Comparison of ENCODE assay signal across 7 mouse cellular contexts in genomic region chr19:32595131-32595505, GRCm38 (mm10). TPM values are rescaled to one million over a fixed set of nuclear protein-coding genes. Genes with fewer than 3 reads are reported as not detected.
DNase-seq lines count a peak whose midpoint lies in the region; ATAC-seq and TF ChIP-seq lines count a peak whose summit lies in the region.

No protein-coding gene starts in this region.

- peak overlapping the region; percentile 57 for H3K4me3 ChIP-seq in spleen, adult 2 months (ENCODE audit: extremely low read depth, insufficient read depth, insufficient read length)
- H3K4me3 ChIP-seq in forebrain, embryonic 14.5 days (ENCODE audit: low read depth, low read length): peak overlapping the region; percentile 44
- peak overlapping the region; percentile 63 for H3K4me3 ChIP-seq in liver, embryonic 13.5 days (replicated peaks)
- peak overlapping the region; percentile 74 for H3K4me3 ChIP-seq in stomach, postnatal 0 days (ENCODE audit: low read depth, low read length)

- ATAC-seq in forebrain, embryonic 14.5 days: no peak
- no peak for ATAC-seq in liver, embryonic 13.5 days (ENCODE audit: low read depth)
- ATAC-seq in stomach, postnatal 0 days (ENCODE audit: low FRiP score, low TSS enrichment): no peak

- TF ChIP-seq EP300 in stomach, postnatal 0 days (optimal IDR thresholded peaks at IDR 0.05): no peak

- H3K27ac ChIP-seq in spleen, adult 2 months (ENCODE audit: insufficient read depth, low read length): no peak overlapping the region
- no peak overlapping the region for H3K27ac ChIP-seq in forebrain, embryonic 14.5 days (ENCODE audit: low read depth, low read length)
- no peak overlapping the region for H3K27ac ChIP-seq in liver, embryonic 13.5 days
- peak overlapping the region; percentile 49; the same call in 1 of the 2 replicates for H3K27ac ChIP-seq in stomach, postnatal 0 days (replicated peaks)

- H3K9ac ChIP-seq in forebrain, embryonic 14.5 days (ENCODE audit: low read length): peak overlapping the region; percentile 60
- peak overlapping the region; percentile 60; the same call in 1 of the 2 replicates for H3K9ac ChIP-seq in liver, embryonic 13.5 days
- peak overlapping the region; percentile 78 for H3K9ac ChIP-seq in stomach, postnatal 0 days (ENCODE audit: low read length)

- H3K36me3 ChIP-seq in spleen, adult 2 months (ENCODE audit: control insufficient read depth, insufficient read depth, low read length): no peaks in the 10 kb centered on the region
- no peaks in the 10 kb centered on the region for H3K36me3 ChIP-seq in forebrain, embryonic 14.5 days (ENCODE audit: control insufficient read depth, insufficient read depth, low read length)
- H3K36me3 ChIP-seq in liver, embryonic 13.5 days: no peaks in the 10 kb centered on the region
- H3K36me3 ChIP-seq in stomach, postnatal 0 days (ENCODE audit: control insufficient read depth, insufficient read depth, low read length): no peaks in the 10 kb centered on the region

- H3K4me1 ChIP-seq in spleen, adult 2 months (ENCODE audit: control insufficient read depth, insufficient read depth, insufficient read length): peaks cover 2% of the 10 kb centered on the region; the same call in 1 of the 2 replicates
- no peaks in the 10 kb centered on the region for H3K4me1 ChIP-seq in forebrain, embryonic 14.5 days (ENCODE audit: control insufficient read depth, insufficient read depth, low read length)
- peaks cover 7% of the 10 kb centered on the region; the same call in 1 of the 2 replicates for H3K4me1 ChIP-seq in liver, embryonic 13.5 days (replicated peaks)
- H3K4me1 ChIP-seq in stomach, postnatal 0 days (replicated peaks; ENCODE audit: control insufficient read depth, insufficient read depth): no peaks in the 10 kb centered on the region

- TF ChIP-seq POLR2A in spleen, adult 2 months (IDR thresholded peaks at IDR 0.05; ENCODE audit: low read depth, low read length): no peak

- DNase-seq in spleen, adult 2 months (ENCODE audit: low read depth in 1 of 2, low spot score in 2 of 2): no peak
- no peak for DNase-seq in spleen, adult 18-20 months
- DNase-seq in forebrain, embryonic 14.5 days (ENCODE audit: low spot score): no peak
- DNase-seq in liver, embryonic 13.5 days: no peak
- no peak for DNase-seq in stomach, postnatal 0 days (ENCODE audit: low spot score)
- no peak for DNase-seq in urinary bladder, postnatal 25 days (ENCODE audit: low spot score)
- DNase-seq in urinary bladder, postnatal 36 days (ENCODE audit: low spot score in 2 of 2): no peak

- 36% methylated on average over 8 of the region's 8 CpGs for WGBS in spleen, adult 2 months
- 18% methylated on average over 8 of the region's 8 CpGs for WGBS in forebrain, embryonic 14.5 days
- WGBS in liver, embryonic 13.5 days (ENCODE audit: insufficient replicate concordance): 20% methylated on average over 8 of the region's 8 CpGs
- 20% methylated on average over 8 of the region's 8 CpGs for WGBS in stomach, postnatal 0 days

- no peak for TF ChIP-seq CTCF in spleen, adult 2 months (IDR thresholded peaks at IDR 0.05; ENCODE audit: extremely low read depth, insufficient read depth, insufficient read length, insufficient replicate concordance)
- TF ChIP-seq CTCF in stomach, postnatal 0 days (IDR thresholded peaks at IDR 0.05; ENCODE audit: low read depth): no peak

- H3K27me3 ChIP-seq in spleen, adult 2 months (ENCODE audit: control insufficient read depth, insufficient read depth, low read length): peaks cover 10% of the 10 kb centered on the region
- peaks cover 10% of the 10 kb centered on the region; the same call in 1 of the 2 replicates for H3K27me3 ChIP-seq in forebrain, embryonic 14.5 days (replicated peaks; ENCODE audit: control insufficient read depth, insufficient read depth, low read length)
- H3K27me3 ChIP-seq in liver, embryonic 13.5 days: peaks cover 39% of the 10 kb centered on the region
- H3K27me3 ChIP-seq in stomach, postnatal 0 days (ENCODE audit: control insufficient read depth, insufficient read depth, low read length): no peaks in the 10 kb centered on the region

- H3K9me3 ChIP-seq in forebrain, embryonic 14.5 days (replicated peaks; ENCODE audit: control insufficient read depth, low read length): no peaks in the 10 kb centered on the region
- no peaks in the 10 kb centered on the region for H3K9me3 ChIP-seq in liver, embryonic 13.5 days (replicated peaks)
- H3K9me3 ChIP-seq in stomach, postnatal 0 days (ENCODE audit: control insufficient read depth, low read length): no peaks in the 10 kb centered on the region

- H3K4me2 ChIP-seq in forebrain, embryonic 14.5 days (ENCODE audit: low read length): peak overlapping the region; percentile 74
- peak overlapping the region; percentile 76 for H3K4me2 ChIP-seq in liver, embryonic 13.5 days
- H3K4me2 ChIP-seq in stomach, postnatal 0 days (replicated peaks; ENCODE audit: low read depth): peak overlapping the region; percentile 75

RNA-seq across cellular contexts. Expression of gene Papss2, which starts 0.5 kb away (rescaled TPM):
- polyA plus RNA-seq in spleen, adult 2 months (2012; rRNA removed): 1.5 and 1.8 TPM in 2 replicates
- 0.70 and 0.84 TPM in 2 replicates for polyA plus RNA-seq in forebrain, embryonic 14.5 days (2014; fragmentation: Nextera tagmentation; extraction: Ambion mirVana)
- 2.1 and 3.2 TPM in 2 replicates for polyA plus RNA-seq in liver, embryonic 13.5 days (2015; fragmentation: Nextera tagmentation; extraction: Ambion mirVana)
- polyA plus RNA-seq in stomach, postnatal 0 days (2015; fragmentation: Nextera tagmentation; extraction: Ambion mirVana): 20.8 and 29.9 TPM in 2 replicates
